Mouse (Mus musculus): ENCODE results near the gene Ceacam2.
"Not testable (repeated sequence)": the region's sequence is repeated elsewhere in the genome, so short reads cannot be mapped to it uniquely, and the experiment has no call there.

The Ceacam2 gene

GRCm38 (mm10) chr7:25480791-25481190, 58.9 kb downstream of the Ceacam2 start:
- not testable (repeated sequence) for DNase-seq

- no peak for DNase-seq
Measured at GRCm38 (mm10) chr7:25479440-25479839, 60.2 kb downstream of the Ceacam2 start.

GRCm38 (mm10) chr7:25477752-25478093, 61.9 kb downstream of the Ceacam2 start:
- DNase-seq, result not testable (repeated sequence)

- peak; percentile 13 for DNase-seq
Measured at GRCm38 (mm10) chr7:25477091-25477751, 62.4 kb downstream of the Ceacam2 start, which contains the start of gene Ceacam1. Gene Ceacam1 (minus strand): TSS chr7:25477603.

GRCm38 (mm10) chr7:25471821-25472220, 67.8 kb downstream of the Ceacam2 start:
- not testable (repeated sequence) for DNase-seq

All from right cerebral cortex, postnatal 14 days (tissue).